Mouse (Mus musculus) ES-E14 (cell line): ENCODE measurements around the gene Cyth3.

ENCODE experiments used
- ZC3H11A ChIP-seq: IDR thresholded peaks from 2 replicates; pipeline ENCODE4 v1.6.1; 2012; ENCODE audit warnings: low read depth, mild to moderate bottlenecking, inconsistent platforms, low read length, borderline replicate concordance
- ZNF384 ChIP-seq: IDR thresholded peaks from 2 replicates; pipeline ENCODE4 v1.6.1; 2012; ENCODE audit warnings: low read depth, low read length, inconsistent platforms

GRCm38 (mm10) chr5:143602051-143602450, 20.2 kb upstream of the Cyth3 start:
- TF ChIP-seq ZC3H11A (no peak), ZNF384 (no peak)
